Mouse (Mus musculus): ENCODE measurements around the gene Cth. TPM values are rescaled to one million over a fixed set of nuclear protein-coding genes. Genes with fewer than 3 reads are reported as not detected.

Gene Cth
- total RNA-seq, 2 experiments from 2014 or later, result 2.0 to 2.1 TPM

Other genes with a start within 250 kb of the Cth start
- 10 to 100 TPM; 26.1 to 26.9 TPM for gene Ankrd13c, start 22.2 kb upstream of the Cth start, total RNA-seq (2021)
- gene Srsf11, start 111.6 kb upstream of the Cth start, total RNA-seq (2021), result 10 to 100 TPM; 36.9 to 40.3 TPM
- gene Lrrc40, start 111.6 kb upstream of the Cth start, total RNA-seq (2021), result 10 to 100 TPM; 10.6 to 10.8 TPM

Measured in heart, adult 18-20 months (tissue).